Mouse (Mus musculus) lung, postnatal 0 days (tissue): ENCODE results near the gene Arhgap9.

ENCODE experiments used
- CTCF ChIP-seq: IDR thresholded peaks from 2 replicates; pipeline ENCODE4 v1.5.1; 2016; ENCODE audit warnings: antibody characterized with exemption, mild to moderate bottlenecking
- EP300 ChIP-seq: IDR thresholded peaks from 2 replicates; pipeline ENCODE4 v1.6.1; 2016; ENCODE audit warnings: antibody characterized with exemption, mild to moderate bottlenecking, control low read depth

DNA sequence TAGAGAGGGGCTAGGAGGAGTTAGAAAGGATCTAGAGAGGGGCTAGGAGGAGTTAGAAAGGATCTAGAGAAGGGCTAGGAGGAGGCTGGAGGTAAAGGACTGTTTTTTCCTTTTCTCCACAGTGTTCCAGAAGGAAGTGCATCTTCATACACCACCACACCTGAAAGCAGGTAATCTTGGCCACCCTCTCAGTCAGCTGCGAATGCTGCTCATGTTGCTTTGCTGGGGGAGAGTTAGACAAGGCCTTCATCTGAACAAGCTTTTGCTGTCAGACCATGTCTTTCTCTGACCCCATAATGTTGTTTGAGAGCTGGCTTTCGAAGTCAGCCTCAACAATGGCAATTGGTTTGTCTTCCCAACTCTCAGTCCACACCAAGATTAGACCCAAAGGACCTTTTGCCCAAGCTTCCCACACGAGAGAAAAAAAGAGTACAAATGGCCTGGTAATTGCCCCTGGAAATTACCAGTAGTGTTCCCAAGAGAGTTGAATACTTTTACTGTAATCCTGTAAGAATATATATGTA is 28.1 kb upstream of the Arhgap9 start:
- TF ChIP-seq EP300 (no peak), CTCF (no peak)
